In genomic region chr13:97242716-97243115, GRCm38 (mm10) we compare ENCODE assay signal across 7 mouse cellular contexts. TPM values are rescaled to one million over a fixed set of nuclear protein-coding genes. Genes with fewer than 3 reads are reported as not detected.
DNase-seq lines count a peak whose midpoint lies in the region; ATAC-seq lines count a peak whose summit lies in the region.

No protein-coding gene starts in this region.

- H3K27me3 ChIP-seq in neural tube, embryonic 11.5 days (ENCODE audit: control insufficient read depth, insufficient read depth, low read length), result no peaks in the 10 kb centered on the region
- no peaks in the 10 kb centered on the region for H3K27me3 ChIP-seq in forebrain, embryonic 12.5 days
- H3K27me3 ChIP-seq in limb, embryonic 12.5 days, result peaks cover 5% of the 10 kb centered on the region; the same call in 1 of the 2 replicates
- no peaks in the 10 kb centered on the region for H3K27me3 ChIP-seq in stomach, embryonic 16.5 days (ENCODE audit: control insufficient read depth, insufficient read depth, low read length)

- peak overlapping the region; percentile 91 for H3K9ac ChIP-seq in neural tube, embryonic 11.5 days (ENCODE audit: low read length)
- peak overlapping the region; percentile 98 for H3K9ac ChIP-seq in forebrain, embryonic 12.5 days
- peak overlapping the region; percentile 91 for H3K9ac ChIP-seq in limb, embryonic 12.5 days (replicated peaks)
- peak overlapping the region; percentile 95 for H3K9ac ChIP-seq in stomach, embryonic 16.5 days (ENCODE audit: low read length)

- peak overlapping the region; percentile 83 for H3K4me2 ChIP-seq in neural tube, embryonic 11.5 days (ENCODE audit: low read depth)
- H3K4me2 ChIP-seq in forebrain, embryonic 12.5 days, result peak overlapping the region; percentile 71
- peak overlapping the region; percentile 75 for H3K4me2 ChIP-seq in limb, embryonic 12.5 days
- H3K4me2 ChIP-seq in stomach, embryonic 16.5 days (ENCODE audit: low read depth, low read length), result peak overlapping the region; percentile 77

- H3K4me1 ChIP-seq in neural tube, embryonic 11.5 days (ENCODE audit: control insufficient read depth, insufficient read depth, low read length), result peaks cover 19% of the 10 kb centered on the region
- H3K4me1 ChIP-seq in forebrain, embryonic 12.5 days, result peaks cover 83% of the 10 kb centered on the region
- peaks cover 69% of the 10 kb centered on the region for H3K4me1 ChIP-seq in limb, embryonic 12.5 days (replicated peaks)
- H3K4me1 ChIP-seq in stomach, embryonic 16.5 days (ENCODE audit: control insufficient read depth, insufficient read depth, low read length), result peaks cover 48% of the 10 kb centered on the region

- H3K27ac ChIP-seq in neural tube, embryonic 11.5 days (ENCODE audit: low read depth, low read length), result no peak overlapping the region
- peak overlapping the region; percentile 76 for H3K27ac ChIP-seq in forebrain, embryonic 12.5 days
- no peak overlapping the region for H3K27ac ChIP-seq in limb, embryonic 12.5 days
- peak overlapping the region; percentile 44; the same call in 1 of the 2 replicates for H3K27ac ChIP-seq in stomach, embryonic 16.5 days (ENCODE audit: low read length)

- no peak for DNase-seq in neural tube, embryonic 11.5 days (ENCODE audit: low spot score)
- DNase-seq in neural tube, embryonic 10.5 days (ENCODE audit: extremely low spot score, low spot score), result no peak
- no peak for DNase-seq in kidney, postnatal 14 days
- no peak for DNase-seq in adrenal gland, adult 2 months

- peak overlapping the region; percentile 85 for H3K4me3 ChIP-seq in neural tube, embryonic 11.5 days (ENCODE audit: low read depth, low read length)
- peak overlapping the region; percentile 91 for H3K4me3 ChIP-seq in forebrain, embryonic 12.5 days (replicated peaks)
- peak overlapping the region; percentile 88 for H3K4me3 ChIP-seq in limb, embryonic 12.5 days (replicated peaks)
- peak overlapping the region; percentile 96 for H3K4me3 ChIP-seq in stomach, embryonic 16.5 days (replicated peaks; ENCODE audit: low read length)

- H3K9me3 ChIP-seq in neural tube, embryonic 11.5 days (ENCODE audit: control insufficient read depth, low read length), result no peaks in the 10 kb centered on the region
- no peaks in the 10 kb centered on the region for H3K9me3 ChIP-seq in forebrain, embryonic 12.5 days
- no peaks in the 10 kb centered on the region for H3K9me3 ChIP-seq in limb, embryonic 12.5 days
- no peaks in the 10 kb centered on the region for H3K9me3 ChIP-seq in stomach, embryonic 16.5 days (replicated peaks; ENCODE audit: control insufficient read depth, low read length)

- WGBS in neural tube, embryonic 11.5 days, result 4% methylated on average over 6 of the region's 6 CpGs
- under 1% methylated on average over 6 of the region's 6 CpGs for WGBS in forebrain, embryonic 12.5 days
- WGBS in limb, embryonic 12.5 days, result 13% methylated on average over 6 of the region's 6 CpGs
- WGBS in stomach, embryonic 16.5 days, result 5% methylated on average over 6 of the region's 6 CpGs

- no peak for ATAC-seq in neural tube, embryonic 11.5 days (ENCODE audit: insufficient read depth, low FRiP score, low TSS enrichment)
- no peak for ATAC-seq in forebrain, embryonic 12.5 days (ENCODE audit: low FRiP score)
- ATAC-seq in limb, embryonic 12.5 days (ENCODE audit: insufficient number of reproducible peaks, insufficient read depth, low FRiP score, low TSS enrichment, low read depth), result no peak
- ATAC-seq in stomach, embryonic 16.5 days (ENCODE audit: insufficient read depth, low FRiP score), result no peak

- H3K36me3 ChIP-seq in neural tube, embryonic 11.5 days (ENCODE audit: control insufficient read depth, insufficient read depth, low read length), result peaks cover 12% of the 10 kb centered on the region; the same call in 1 of the 2 replicates
- H3K36me3 ChIP-seq in forebrain, embryonic 12.5 days (replicated peaks), result peaks cover 29% of the 10 kb centered on the region
- peaks cover 32% of the 10 kb centered on the region for H3K36me3 ChIP-seq in limb, embryonic 12.5 days
- H3K36me3 ChIP-seq in stomach, embryonic 16.5 days (ENCODE audit: control insufficient read depth, insufficient read depth, low read length), result peaks cover 16% of the 10 kb centered on the region

RNA-seq across cellular contexts. Expression of gene Enc1, which starts 1.8 kb away (rescaled TPM):
- 23.6 and 24.3 TPM in 2 replicates for polyA plus RNA-seq in neural tube, embryonic 11.5 days (2014; fragmentation: Nextera tagmentation; extraction: Ambion mirVana)
- polyA plus RNA-seq in forebrain, embryonic 12.5 days (2016; fragmentation: Nextera tagmentation; extraction: Ambion mirVana), result 23.9 and 26.9 TPM in 2 replicates
- 5.8 and 6.8 TPM in 2 replicates for polyA plus RNA-seq in limb, embryonic 12.5 days (2016; fragmentation: Nextera tagmentation; extraction: Ambion mirVana)
- polyA plus RNA-seq in stomach, embryonic 16.5 days (2015; fragmentation: Nextera tagmentation; extraction: Ambion mirVana), result 8.5 and 9.3 TPM in 2 replicates
- total RNA-seq in adrenal gland, adult 2 months (2021), result 10 to 100 TPM in 1 of 2 experiments, 1 to 10 TPM in 1; 6.6 to 13.2 TPM
- 4.6 and 5.8 TPM in 2 replicates for polyA plus RNA-seq in adrenal gland, adult 2 months (2012; rRNA removed)

RNA-seq across cellular contexts. Expression of gene Hexb, which starts 44.6 kb away (rescaled TPM):
- polyA plus RNA-seq in neural tube, embryonic 11.5 days (2014; fragmentation: Nextera tagmentation; extraction: Ambion mirVana), result 25.3 and 26.7 TPM in 2 replicates
- 18.4 and 20.6 TPM in 2 replicates for polyA plus RNA-seq in forebrain, embryonic 12.5 days (2016; fragmentation: Nextera tagmentation; extraction: Ambion mirVana)
- polyA plus RNA-seq in limb, embryonic 12.5 days (2016; fragmentation: Nextera tagmentation; extraction: Ambion mirVana), result 26.5 and 28.4 TPM in 2 replicates
- polyA plus RNA-seq in stomach, embryonic 16.5 days (2015; fragmentation: Nextera tagmentation; extraction: Ambion mirVana), result 53.1 and 59.9 TPM in 2 replicates
- total RNA-seq in adrenal gland, adult 2 months (2021), result 10 to 100 TPM; 30.6 to 38.4 TPM
- polyA plus RNA-seq in adrenal gland, adult 2 months (2012; rRNA removed), result 221 and 235 TPM in 2 replicates

Comparison
In these comparisons a context has a peak if more than half of its experiments do, and no peak if none do; other contexts are left out.
1. H3K27ac ChIP-seq: peak in forebrain, embryonic 12.5 days (single experiment) and stomach, embryonic 16.5 days (single experiment); none in neural tube, embryonic 11.5 days (single experiment) and limb, embryonic 12.5 days (single experiment).
2. Peak in every context shown above with its lines, with median percentiles within 50 percentile points of each other: H3K4me2 ChIP-seq, H3K4me3 ChIP-seq and H3K9ac ChIP-seq.